Mouse (Mus musculus) ES-E14 (cell line): Measurements from ENCODE around the gene Fam92b. TPM values are rescaled to one million over a fixed set of nuclear protein-coding genes. Genes with fewer than 3 reads are reported as not detected.

Experiments
- DNase-seq: peaks from one replicate; pipeline ENCODE4 v3.0.0-alpha.2; 2013; ENCODE audit warnings: low read depth, low spot score
- H3K27ac ChIP-seq: 2 replicates; pipeline ENCODE4 v1.5.1; 2012; ENCODE audit warnings: low read depth, mild to moderate bottlenecking, low read length, moderate library complexity, mixed read lengths; ENCODE audit not compliant: poor library complexity, insufficient read depth, severe bottlenecking
- H3K36me3 ChIP-seq: 2 replicates; pipeline ENCODE4 v1.6.1; 2012; ENCODE audit warnings: mild to moderate bottlenecking, low read length, moderate library complexity, mixed read lengths; ENCODE audit not compliant: control insufficient read depth, poor library complexity, insufficient read depth, severe bottlenecking
- H3K4me1 ChIP-seq, 2 experiments: fragments of 150-350 bp in 1 of 2; sonication (generic) in 1 of 2; 2 replicates each; pipeline ENCODE4 v1.6.1; 2012; ENCODE audit warnings: low read length in 2 of 2, mild to moderate bottlenecking in 1 of 2, mixed read lengths in 1 of 2; ENCODE audit not compliant: control insufficient read depth in 2 of 2, insufficient read depth in 2 of 2, poor library complexity in 1 of 2
- H3K4me3 ChIP-seq, 2 experiments: fragments of 150-350 bp in 1 of 2; sonication (generic) in 1 of 2; 2 replicates each; pipeline ENCODE4 v1.5.1; 2012; ENCODE audit warnings: low read length in 2 of 2, low read depth in 1 of 2, mild to moderate bottlenecking in 1 of 2, mixed read lengths in 1 of 2; ENCODE audit not compliant: insufficient read depth in 1 of 2, poor library complexity in 1 of 2, severe bottlenecking in 1 of 2
- H3K9ac ChIP-seq: 2 replicates; pipeline ENCODE4 v1.6.1; 2012; ENCODE audit warnings: low read depth, mild to moderate bottlenecking, low read length, mixed read lengths; ENCODE audit not compliant: poor library complexity, insufficient read depth, severe bottlenecking
- H3K9me3 ChIP-seq: fragments of 150-350 bp; sonication (generic); 2 replicates; pipeline ENCODE4 v1.6.1; 2012; ENCODE audit warnings: low read depth, mild to moderate bottlenecking, low read length; ENCODE audit not compliant: control insufficient read depth, insufficient read depth
- CHD2 ChIP-seq: IDR thresholded peaks from 2 replicates; pipeline ENCODE4 v1.6.1; 2014; ENCODE audit warnings: mild to moderate bottlenecking, low read depth, low read length, inconsistent platforms
- HCFC1 ChIP-seq: IDR thresholded peaks from 2 replicates; pipeline ENCODE4 v1.6.1; 2012; ENCODE audit warnings: low read length, inconsistent platforms, borderline replicate concordance; ENCODE audit not compliant: insufficient read depth
- MAFK ChIP-seq: IDR thresholded peaks from 2 replicates; pipeline ENCODE4 v1.6.1; 2014; ENCODE audit warnings: mild to moderate bottlenecking, low read depth, low read length, inconsistent platforms; ENCODE audit not compliant: insufficient read depth
- ZC3H11A ChIP-seq: IDR thresholded peaks from 2 replicates; pipeline ENCODE4 v1.6.1; 2012; ENCODE audit warnings: low read depth, mild to moderate bottlenecking, inconsistent platforms, low read length, borderline replicate concordance
- ZNF384 ChIP-seq: IDR thresholded peaks from 2 replicates; pipeline ENCODE4 v1.6.1; 2012; ENCODE audit warnings: low read depth, low read length, inconsistent platforms
- in situ Hi-C, 2 experiments: fragments of 600-800 bp; cut with MboI; formaldehyde crosslinking; loops; one replicate each; pipeline ENCODE4 v1.15.1; 2025; ENCODE audit warnings: low sequenced_read_pairs in 2 of 2, inconsistent platforms in 1 of 2; ENCODE audit not compliant: unreplicated experiment in 2 of 2
- total RNA-seq: library from RNA; depleted of rRNA; stranded (reverse); fragments of 300-350 nt; gene quantifications from 2 replicates; pipeline ENCODE4 v1.2.3, GENCODE M21; 2012

The Fam92b gene
- total RNA-seq, 1 experiment, result not detected

- Histone ChIP-seq H3K4me3 (no peak overlapping the region), H3K27ac (no peak overlapping the region), H3K9ac (no peak overlapping the region), H3K9me3 (no peaks in the 10 kb centered on the region), H3K4me1 (no peaks in the 10 kb centered on the region), H3K36me3 (no peaks in the 10 kb centered on the region)
- DNase-seq, result no peak
- in situ Hi-C loops, result loop anchor here in 1 of 2 experiments (10.0 kb wide), 1 partner anchor 136 kb away; no protein-coding TSS in a partner anchor
- TF ChIP-seq MAFK (no peak), CHD2 (no peak), ZNF384 (no peak), HCFC1 (no peak), ZC3H11A (no peak)
Observed at GRCm38 (mm10) chr8:120188510-120188909, 11.2 kb upstream of the Fam92b start.

- H3K4me1 ChIP-seq, result no peaks in the 10 kb centered on the region
- in situ Hi-C loops, result loop anchor here in 1 of 2 experiments (10.0 kb wide), 1 partner anchor 138 kb away; no protein-coding TSS in a partner anchor
- H3K4me3 ChIP-seq, result no peak overlapping the region
- no peaks in the 10 kb centered on the region for H3K36me3 ChIP-seq
- no peak overlapping the region for H3K27ac ChIP-seq
- no peaks in the 10 kb centered on the region for H3K9me3 ChIP-seq
- no peak overlapping the region for H3K9ac ChIP-seq
- no peak for TF ChIP-seq MAFK
- no peak for DNase-seq
Observed at GRCm38 (mm10) chr8:120186454-120186853, 9.2 kb upstream of the Fam92b start.

- TF ChIP-seq ZC3H11A (no peak), CHD2 (no peak), HCFC1 (no peak), MAFK (no peak), ZNF384 (no peak)
- Histone ChIP-seq H3K9me3 (no peaks in the 10 kb centered on the region), H3K36me3 (no peaks in the 10 kb centered on the region), H3K27ac (no peak overlapping the region), H3K4me1 (no peaks in the 10 kb centered on the region), H3K4me3 (no peak overlapping the region), H3K9ac (no peak overlapping the region)
- DNase-seq, result no peak
- in situ Hi-C loops, result loop anchor here in 1 of 2 experiments (10.0 kb wide), 1 partner anchor 140 kb away; no protein-coding TSS in a partner anchor
Observed at GRCm38 (mm10) chr8:120184850-120185792, 7.9 kb upstream of the Fam92b start.

GRCm38 (mm10) chr8:120184366-120184765, 7.1 kb upstream of the Fam92b start:
- no peaks in the 10 kb centered on the region for H3K36me3 ChIP-seq
- no peak for DNase-seq
- TF ChIP-seq CHD2, result no peak
- TF ChIP-seq ZNF384, result no peak
- no peak for TF ChIP-seq HCFC1
- no peak for TF ChIP-seq MAFK
- TF ChIP-seq ZC3H11A, result no peak
- no peak overlapping the region for H3K9ac ChIP-seq
- H3K9me3 ChIP-seq, result no peaks in the 10 kb centered on the region
- no peaks in the 10 kb centered on the region for H3K4me1 ChIP-seq
- no peak overlapping the region for H3K4me3 ChIP-seq
- no peak overlapping the region for H3K27ac ChIP-seq
- in situ Hi-C loops, result loop anchor here in 1 of 2 experiments (10.0 kb wide), 1 partner anchor 140 kb away; no protein-coding TSS in a partner anchor
